Mouse (Mus musculus): Measurements from ENCODE around the gene Fyn.

DNA sequence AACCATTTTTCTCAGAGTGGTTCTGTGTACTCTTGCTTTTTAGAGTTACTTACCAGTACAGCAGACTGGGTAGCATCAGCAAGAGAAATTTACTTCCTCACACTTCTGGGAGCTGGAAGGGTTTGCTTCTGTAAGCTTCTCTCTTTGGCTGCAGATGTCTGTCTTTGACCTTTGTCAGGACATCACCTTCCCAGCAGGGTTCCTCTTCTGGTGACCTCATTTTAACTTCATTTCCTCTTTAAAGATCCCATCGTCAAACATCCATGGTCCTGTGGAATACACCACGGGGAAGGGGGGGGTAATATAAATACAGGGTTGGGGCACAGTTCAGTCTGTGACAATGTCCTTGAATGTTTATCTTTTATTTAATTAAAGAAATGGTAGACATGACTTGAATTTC is 74.5 kb downstream of the Fyn start:
- TF ChIP-seq CTCF (IDR thresholded peaks at IDR 0.05; ENCODE audit: insufficient read depth, low read length): no peak
- TF ChIP-seq POLR2A (IDR thresholded peaks at IDR 0.05; ENCODE audit: borderline replicate concordance, extremely low read depth, low read depth, low read length): no peak

Measured in lung, adult 2 months (tissue).